Mouse (Mus musculus): ENCODE results near the gene Sdad1.
"Not testable (repeated sequence)": the region's sequence is repeated elsewhere in the genome, so short reads cannot be mapped to it uniquely, and the experiment has no call there.

The Sdad1 gene

GRCm38 (mm10) chr5:92309681-92310511 lies at the start of gene Sdad1:
Sdad1 (minus strand) TSS chr5:92310479.
- peak; percentile 90 for DNase-seq

- no peak for DNase-seq
Observed at GRCm38 (mm10) chr5:92358767-92359455, 48.6 kb upstream of the Sdad1 start.

- DNase-seq, result no peak
Observed at GRCm38 (mm10) chr5:92358033-92358432, 47.8 kb upstream of the Sdad1 start.

- DNase-seq, result no peak
Observed at GRCm38 (mm10) chr5:92353517-92353916, 43.2 kb upstream of the Sdad1 start.

- DNase-seq, result not testable (repeated sequence)
Observed at GRCm38 (mm10) chr5:92352716-92353115, 42.4 kb upstream of the Sdad1 start.

- no peak for DNase-seq
Observed at GRCm38 (mm10) chr5:92349731-92350130, 39.5 kb upstream of the Sdad1 start.

GRCm38 (mm10) chr5:92348794-92349413 lies 38.6 kb upstream of the Sdad1 start, which contains the start of gene Cxcl10:
Cxcl10 (minus strand) TSS chr5:92348889.
- DNase-seq, result no peak

GRCm38 (mm10) chr5:92345006-92345405 lies 34.7 kb upstream of the Sdad1 start:
- no peak for DNase-seq

GRCm38 (mm10) chr5:92340606-92341005 lies 30.3 kb upstream of the Sdad1 start:
- DNase-seq, result no peak

- DNase-seq, result no peak
Observed at GRCm38 (mm10) chr5:92336743-92337142, 26.5 kb upstream of the Sdad1 start.

GRCm38 (mm10) chr5:92332359-92332840 lies 22.1 kb upstream of the Sdad1 start:
- no peak for DNase-seq

GRCm38 (mm10) chr5:92331635-92332338 lies 21.5 kb upstream of the Sdad1 start, which contains the start of gene Art3:
Art3 (plus strand) TSS chr5:92331827.
- DNase-seq, result no peak

- no peak for DNase-seq
Observed at GRCm38 (mm10) chr5:92331122-92331521, 20.8 kb upstream of the Sdad1 start.

- no peak for DNase-seq
Observed at GRCm38 (mm10) chr5:92327929-92328328, 17.6 kb upstream of the Sdad1 start, which contains the start of gene Cxcl9. Cxcl9 (minus strand) TSS chr5:92328079.

- DNase-seq, result no peak
Observed at GRCm38 (mm10) chr5:92327367-92327766, 17.1 kb upstream of the Sdad1 start.

- no peak for DNase-seq
Observed at GRCm38 (mm10) chr5:92323264-92323663, 13.0 kb upstream of the Sdad1 start.

GRCm38 (mm10) chr5:92322612-92323011 lies 12.3 kb upstream of the Sdad1 start:
- no peak for DNase-seq

GRCm38 (mm10) chr5:92321631-92322400 lies 11.5 kb upstream of the Sdad1 start:
- no peak for DNase-seq

- no peak for DNase-seq
Observed at GRCm38 (mm10) chr5:92318596-92318995, 8.3 kb upstream of the Sdad1 start.

- no peak for DNase-seq
Observed at GRCm38 (mm10) chr5:92318119-92318518, 7.8 kb upstream of the Sdad1 start.

- DNase-seq, result no peak
Observed at GRCm38 (mm10) chr5:92313776-92314175, 3.5 kb upstream of the Sdad1 start.

All from right cerebral cortex, postnatal 4 days (tissue).